Mouse (Mus musculus): ENCODE data around the gene Cntnap5c.

- TF ChIP-seq CTCF (IDR thresholded peaks at IDR 0.05; ENCODE audit: control insufficient read depth, insufficient read depth, low read length), result no peak
- no peak for TF ChIP-seq POLR2A (IDR thresholded peaks at IDR 0.05; ENCODE audit: borderline replicate concordance, control insufficient read depth, low read depth, low read length)
Measured at GRCm38 (mm10) chr17:58201148-58201547, 431.8 kb downstream of the Cntnap5c start.

All from bone marrow, adult 2 months (tissue).